Mouse (Mus musculus) midbrain, embryonic 11.5 days (tissue): ENCODE measurements around the gene Anapc4. TPM values are rescaled to one million over a fixed set of nuclear protein-coding genes. Genes with fewer than 3 reads are reported as not detected.

Experiments used
- ATAC-seq: fragments of 200-750 bp; cut with Nextera tagmentation; 2 replicates; pipeline ENCODE4 v1.8.0; 2017; ENCODE audit warnings: moderate TSS enrichment, moderate library complexity; ENCODE audit not compliant: low FRiP score
- DNase-seq: peaks from one replicate; pipeline ENCODE4 v3.0.0; 2015; ENCODE audit warnings: low spot score; ENCODE audit errors: missing footprints
- H3K27ac ChIP-seq: fragments of 300-500 bp; sonication (generic); 2 replicates; pipeline ENCODE4 v1.5.1; 2014; ENCODE audit warnings: low read depth, low read length
- H3K27me3 ChIP-seq: fragments of 300-500 bp; sonication (generic); 2 replicates; pipeline ENCODE4 v1.6.1; 2014; ENCODE audit warnings: mild to moderate bottlenecking, low read length, moderate library complexity, mixed read lengths; ENCODE audit not compliant: control insufficient read depth, insufficient read depth
- H3K36me3 ChIP-seq: fragments of 300-500 bp; sonication (generic); 2 replicates; pipeline ENCODE4 v1.6.1; 2014; ENCODE audit warnings: mild to moderate bottlenecking, low read length, moderate library complexity, mixed read lengths; ENCODE audit not compliant: control insufficient read depth, insufficient read depth
- H3K4me1 ChIP-seq: fragments of 300-500 bp; sonication (generic); 2 replicates; pipeline ENCODE4 v1.6.1; 2014; ENCODE audit warnings: low read length; ENCODE audit not compliant: control insufficient read depth, insufficient read depth
- H3K4me2 ChIP-seq: fragments of 300-500 bp; sonication (generic); 2 replicates; pipeline ENCODE4 v1.6.1; 2014; ENCODE audit warnings: mild to moderate bottlenecking, moderate library complexity
- H3K4me3 ChIP-seq: fragments of 300-500 bp; sonication (generic); 2 replicates; pipeline ENCODE4 v1.5.1; 2014; ENCODE audit warnings: low read depth, low read length
- H3K9ac ChIP-seq: fragments of 300-500 bp; sonication (generic); 2 replicates; pipeline ENCODE4 v1.6.1; 2014; ENCODE audit warnings: low read length
- H3K9me3 ChIP-seq: fragments of 300-500 bp; sonication (generic); 2 replicates; pipeline ENCODE4 v1.6.1; 2016; ENCODE audit warnings: low read length; ENCODE audit not compliant: control insufficient read depth
- WGBS: fragments of 180-500 bp; shearing (Covaris S2); extraction: QIAGEN DNeasy Blood & Tissue Kit; methylation state at CpG from one replicate; pipeline ENCODE4 v1.1.7; 2014; 5-methylcytosine and 5-hydroxymethylcytosine counted together
- polyA plus RNA-seq: library from polyadenylated mRNA; unstranded; fragments of >200 nt; fragmentation: Nextera tagmentation; extraction: Ambion mirVana; gene quantifications from 2 replicates; pipeline ENCODE4 v1.2.1, GENCODE M21; 2014

The Anapc4 gene
- polyA plus RNA-seq, 1 experiment from 2014 or later = 133 TPM

DNA sequence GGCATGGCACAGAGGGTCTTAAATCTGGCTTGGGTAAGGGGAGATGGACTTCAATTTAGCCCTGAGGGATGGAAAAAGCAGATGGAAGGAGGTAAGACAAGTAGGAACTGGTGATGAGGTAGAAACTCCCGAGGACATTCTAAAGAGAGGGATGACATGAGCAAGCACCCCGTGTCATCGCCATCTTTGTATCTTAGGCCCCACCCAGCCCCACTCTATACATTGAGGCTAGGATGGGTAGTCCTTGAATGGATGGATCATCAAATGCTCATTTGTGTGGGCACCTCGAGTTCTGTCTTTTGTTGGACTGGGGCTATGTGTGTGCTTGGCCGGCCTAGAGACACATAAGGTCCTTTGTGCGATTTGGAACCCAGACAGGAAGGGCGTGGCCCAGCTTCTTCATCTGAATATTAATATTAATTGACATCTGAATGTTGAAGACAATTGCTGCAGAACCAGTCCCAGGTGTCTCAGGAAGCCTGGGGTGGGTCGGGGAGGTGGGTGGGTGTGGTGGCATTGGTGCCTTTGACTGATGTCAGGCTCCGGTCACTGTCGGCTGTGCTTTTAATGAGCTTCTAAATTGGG is 77.6 kb downstream of the Anapc4 start:
- Histone ChIP-seq H3K4me2 (no peak overlapping the region), H3K27me3 (no peaks in the 10 kb centered on the region), H3K4me3 (no peak overlapping the region), H3K9me3 (no peaks in the 10 kb centered on the region), H3K9ac (no peak overlapping the region), H3K4me1 (no peaks in the 10 kb centered on the region), H3K27ac (no peak overlapping the region), H3K36me3 (no peaks in the 10 kb centered on the region)
- 94% methylated on average over 10 of the region's 10 CpGs for WGBS
- ATAC-seq (no peak), DNase-seq (no peak)

GRCm38 (mm10) chr5:52913711-52914110 is 79.9 kb downstream of the Anapc4 start:
- DNase-seq (no peak), ATAC-seq (no peak)
- WGBS = 90% methylated on average over 7 of the region's 7 CpGs
- H3K36me3 ChIP-seq = no peaks in the 10 kb centered on the region
- H3K9me3 ChIP-seq = no peaks in the 10 kb centered on the region
- H3K4me2 ChIP-seq = no peak overlapping the region
- no peak overlapping the region for H3K4me3 ChIP-seq
- H3K27ac ChIP-seq = no peak overlapping the region
- no peak overlapping the region for H3K9ac ChIP-seq
- H3K27me3 ChIP-seq = no peaks in the 10 kb centered on the region
- H3K4me1 ChIP-seq = no peaks in the 10 kb centered on the region

- H3K27me3 ChIP-seq = no peaks in the 10 kb centered on the region
- no peak overlapping the region for H3K9ac ChIP-seq
- ATAC-seq (no peak), DNase-seq (no peak)
- WGBS = 88% methylated on average over 6 of the region's 6 CpGs
- H3K27ac ChIP-seq = no peak overlapping the region
- no peak overlapping the region for H3K4me2 ChIP-seq
- no peaks in the 10 kb centered on the region for H3K9me3 ChIP-seq
- no peaks in the 10 kb centered on the region for H3K4me1 ChIP-seq
- H3K36me3 ChIP-seq = no peaks in the 10 kb centered on the region
- H3K4me3 ChIP-seq = no peak overlapping the region
Measured at GRCm38 (mm10) chr5:52916186-52916585, 82.4 kb downstream of the Anapc4 start.

Other genes with a start within 250 kb of the Anapc4 start
- gene Sepsecs, start 164.3 kb upstream of the Anapc4 start, polyA plus RNA-seq = 8.0 and 8.7 TPM in 2 replicates
- 20.1 and 21.4 TPM in 2 replicates for gene Pi4k2b, start 92.4 kb upstream of the Anapc4 start, polyA plus RNA-seq
- 15.4 and 19.6 TPM in 2 replicates for gene Zcchc4, start 58.6 kb upstream of the Anapc4 start, polyA plus RNA-seq
- not detected in 2 replicates for gene Slc34a2, start 204.1 kb downstream of the Anapc4 start, polyA plus RNA-seq